Mouse (Mus musculus): ENCODE measurements around the gene Shisal1. TPM values are rescaled to one million over a fixed set of nuclear protein-coding genes. Genes with fewer than 3 reads are reported as not detected.

Gene Shisal1
- total RNA-seq, 2 experiments from 2014 or later: not detected

- no peak for ATAC-seq (replicated peaks; ENCODE audit: low FRiP score, low TSS enrichment, poor library complexity, severe bottlenecking)
These were observed 60.8 kb downstream of the Shisal1 start for GRCm38 (mm10) chr15:84385995-84386565.

DNA sequence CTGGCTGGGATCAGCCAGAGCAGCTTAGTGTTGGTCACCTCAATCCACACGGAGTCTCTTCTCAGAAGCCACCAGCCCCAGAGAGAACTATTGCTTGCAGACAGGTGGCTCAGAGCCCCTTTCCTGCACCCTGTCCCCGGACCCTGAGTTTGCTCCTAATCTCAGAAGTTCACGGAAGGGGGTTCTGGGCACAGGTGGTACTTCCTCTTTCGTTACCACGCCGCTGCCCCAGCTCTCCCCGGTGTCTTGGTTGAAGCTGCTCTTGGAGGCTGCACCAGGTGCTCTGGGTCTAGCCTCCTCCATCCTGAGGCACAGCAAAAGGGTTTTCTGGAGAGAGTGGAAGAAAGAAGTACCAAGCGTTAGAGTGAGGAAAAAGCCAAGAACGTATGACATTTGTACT lies 62.8 kb downstream of the Shisal1 start:
- no peak for ATAC-seq (replicated peaks; ENCODE audit: low FRiP score, low TSS enrichment, poor library complexity, severe bottlenecking)

DNA sequence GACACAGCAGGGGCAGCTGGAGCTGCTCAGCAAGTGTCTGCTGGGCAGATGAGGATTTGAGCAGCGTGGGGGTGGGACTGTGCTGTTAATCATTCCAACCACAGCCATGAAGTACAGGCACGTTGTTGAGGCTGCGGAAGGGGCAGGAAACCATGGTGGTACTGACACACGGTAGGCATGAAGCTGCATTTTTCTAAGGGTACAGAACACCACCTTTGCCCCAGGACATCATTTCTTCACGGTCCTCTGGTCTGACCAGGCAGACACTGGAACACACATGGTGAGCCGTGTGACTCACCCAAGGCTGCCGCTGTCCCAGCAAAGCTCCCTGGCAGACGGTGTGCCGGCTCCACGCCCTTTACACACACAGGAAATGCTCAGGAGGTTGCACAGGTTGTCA lies 66.7 kb downstream of the Shisal1 start:
- ATAC-seq (replicated peaks; ENCODE audit: low FRiP score, low TSS enrichment, poor library complexity, severe bottlenecking): peak; percentile 46; the same call in 1 of the 2 replicates

DNA sequence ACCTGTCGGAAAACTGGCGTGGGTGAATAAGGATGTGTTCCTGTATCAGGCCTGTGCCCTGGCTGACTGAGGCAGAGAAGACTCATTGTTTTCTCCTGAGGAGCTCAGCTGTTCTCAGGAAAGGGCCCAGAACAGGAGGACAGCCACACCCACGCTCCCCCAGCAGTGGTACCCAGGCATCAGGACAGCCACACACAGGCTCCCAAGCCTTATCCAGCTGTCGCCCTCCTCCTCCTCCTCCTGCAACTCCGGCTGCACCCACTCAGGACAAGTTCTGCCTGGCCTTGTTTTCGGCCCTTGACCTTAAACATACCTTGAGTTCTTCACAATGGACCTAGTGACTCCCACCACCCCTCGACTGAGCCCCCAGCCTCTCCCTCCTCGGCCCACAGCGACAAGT lies 68.2 kb downstream of the Shisal1 start:
- ATAC-seq (replicated peaks; ENCODE audit: low FRiP score, low TSS enrichment, poor library complexity, severe bottlenecking): no peak

- ATAC-seq (replicated peaks; ENCODE audit: low FRiP score, low TSS enrichment, poor library complexity, severe bottlenecking): no peak
These were observed 74.1 kb downstream of the Shisal1 start for GRCm38 (mm10) chr15:84372801-84373200.

GRCm38 (mm10) chr15:84367402-84367801 lies 79.5 kb downstream of the Shisal1 start:
- ATAC-seq (replicated peaks; ENCODE audit: low FRiP score, low TSS enrichment, poor library complexity, severe bottlenecking): no peak

- ATAC-seq (replicated peaks; ENCODE audit: low FRiP score, low TSS enrichment, poor library complexity, severe bottlenecking): no peak
These were observed 80.3 kb downstream of the Shisal1 start for GRCm38 (mm10) chr15:84366574-84366989.

DNA sequence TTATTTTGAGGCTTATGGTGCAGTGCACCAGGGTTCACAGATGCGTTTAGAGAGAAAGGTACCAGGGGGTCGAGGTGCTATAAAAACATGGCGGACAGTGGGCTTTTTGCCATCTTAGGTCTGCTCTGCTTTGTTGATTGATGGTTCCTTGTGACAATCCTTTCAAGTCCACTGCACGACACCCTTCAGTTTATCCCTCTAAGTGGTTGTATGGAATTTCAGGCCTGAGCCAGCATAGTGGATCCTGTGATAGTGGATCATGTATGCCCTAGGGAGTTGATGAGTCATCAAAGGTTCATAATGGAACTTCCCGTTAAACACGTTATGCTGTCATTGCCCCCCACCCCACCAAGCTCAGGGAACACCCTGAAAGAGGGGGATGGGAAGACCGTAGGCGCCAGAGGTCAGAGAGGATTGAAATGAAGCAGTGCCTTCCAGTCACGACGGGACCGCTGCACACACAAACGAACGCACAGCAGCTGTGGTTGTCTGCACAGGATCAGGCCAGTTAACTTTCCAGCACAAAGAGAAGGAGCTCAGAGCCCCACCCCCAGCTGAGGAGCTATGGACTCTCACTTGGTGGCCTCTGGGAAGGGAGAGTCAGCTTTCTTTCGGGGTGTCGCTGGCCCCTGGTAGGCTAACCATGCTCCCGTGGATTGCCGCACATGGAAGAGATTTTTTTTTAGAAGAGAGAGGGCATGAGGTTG lies 81.1 kb downstream of the Shisal1 start:
- ATAC-seq (replicated peaks; ENCODE audit: low FRiP score, low TSS enrichment, poor library complexity, severe bottlenecking): no peak

GRCm38 (mm10) chr15:84364746-84365145 lies 82.2 kb downstream of the Shisal1 start:
- no peak for ATAC-seq (replicated peaks; ENCODE audit: low FRiP score, low TSS enrichment, poor library complexity, severe bottlenecking)

GRCm38 (mm10) chr15:84355081-84355480 lies 91.8 kb downstream of the Shisal1 start:
- ATAC-seq (replicated peaks; ENCODE audit: low FRiP score, low TSS enrichment, poor library complexity, severe bottlenecking): no peak

DNA sequence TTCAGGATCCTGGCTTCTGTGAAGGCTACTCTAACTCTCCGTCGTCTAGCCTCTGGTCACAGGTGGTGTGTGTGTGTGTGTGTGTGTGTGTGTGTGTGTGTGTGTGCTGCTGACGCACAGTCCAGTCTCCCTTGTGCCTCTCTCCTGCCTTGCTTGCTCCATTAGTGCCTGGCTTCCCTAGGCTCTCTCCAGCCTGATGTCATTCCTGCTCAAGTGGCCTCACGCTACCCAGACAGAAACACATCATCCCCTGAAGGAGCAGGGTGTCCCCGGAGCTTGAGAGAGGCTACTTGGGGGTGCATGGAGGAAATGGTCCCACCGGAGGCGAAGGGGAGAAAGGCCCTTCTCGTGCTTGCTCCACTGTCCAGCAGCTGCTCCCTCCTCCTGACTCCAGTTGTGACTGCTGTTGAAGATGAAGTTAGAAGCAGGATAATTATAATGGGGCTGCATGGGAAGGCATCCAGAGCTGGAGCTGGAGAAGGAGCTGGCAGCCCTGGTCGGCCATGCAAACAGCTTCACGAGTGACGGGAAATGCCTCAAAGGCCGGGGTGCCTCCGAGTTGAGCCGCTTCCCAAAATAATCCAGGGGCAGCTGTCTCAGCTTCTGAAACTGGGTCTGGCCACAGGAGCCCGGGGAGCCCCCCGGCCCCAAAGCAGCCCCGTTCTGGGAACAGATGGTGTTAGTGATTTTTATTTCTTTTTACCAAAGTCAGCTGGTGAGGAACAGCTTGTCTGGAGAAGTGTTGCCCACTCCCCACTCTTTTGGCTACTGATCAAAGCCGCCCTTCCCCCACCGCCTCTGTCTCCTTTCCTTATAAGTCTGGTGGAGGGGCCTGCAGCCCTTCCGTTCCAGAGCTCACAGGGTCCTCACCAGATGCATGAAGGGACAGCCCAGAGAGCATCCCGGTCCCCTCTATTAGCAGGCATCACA lies 94.7 kb downstream of the Shisal1 start:
- no peak for ATAC-seq (replicated peaks; ENCODE audit: low FRiP score, low TSS enrichment, poor library complexity, severe bottlenecking)

- no peak for ATAC-seq (replicated peaks; ENCODE audit: low FRiP score, low TSS enrichment, poor library complexity, severe bottlenecking)
These were observed 95.6 kb downstream of the Shisal1 start for GRCm38 (mm10) chr15:84351342-84351741.

DNA sequence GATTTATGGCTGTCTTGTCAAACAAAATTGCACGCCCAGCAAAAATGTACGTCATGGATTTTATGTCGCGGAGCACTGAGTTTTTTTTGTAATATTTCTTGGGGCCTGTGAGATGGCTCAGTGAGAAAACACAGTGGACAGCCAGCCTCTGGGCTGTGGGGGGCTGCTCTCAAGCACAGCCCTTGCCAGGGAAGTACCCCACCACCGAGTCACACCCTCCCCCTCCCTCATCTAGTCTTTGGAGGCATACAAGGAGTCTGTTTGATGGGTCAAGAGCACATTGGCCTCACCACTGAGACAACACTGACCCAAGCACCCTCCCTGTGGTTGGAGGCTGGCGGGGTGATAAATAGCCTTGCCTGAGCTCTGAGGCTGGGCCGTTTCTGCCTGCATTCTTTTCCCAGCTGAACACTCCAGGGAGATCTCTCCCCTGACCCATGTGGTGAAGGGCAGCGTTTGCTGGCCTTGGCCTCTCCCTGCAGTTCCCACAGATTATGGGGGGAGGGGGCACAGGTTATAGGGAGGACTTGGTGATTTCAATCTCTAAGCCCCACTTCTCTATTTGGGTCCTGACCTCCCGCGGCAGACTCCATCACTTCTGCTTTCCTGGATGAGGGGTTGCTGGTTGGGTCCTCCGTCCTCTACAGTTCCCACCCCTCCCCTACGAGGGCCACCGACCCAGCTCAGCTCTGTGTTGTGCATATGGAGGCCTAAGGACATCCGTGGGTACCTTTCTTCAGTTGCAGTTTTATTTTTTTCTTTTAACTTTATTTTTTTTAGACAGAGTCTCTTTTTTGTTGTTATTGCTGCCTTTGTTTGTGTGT lies 96.8 kb downstream of the Shisal1 start:
- no peak for ATAC-seq (replicated peaks; ENCODE audit: low FRiP score, low TSS enrichment, poor library complexity, severe bottlenecking)

DNA sequence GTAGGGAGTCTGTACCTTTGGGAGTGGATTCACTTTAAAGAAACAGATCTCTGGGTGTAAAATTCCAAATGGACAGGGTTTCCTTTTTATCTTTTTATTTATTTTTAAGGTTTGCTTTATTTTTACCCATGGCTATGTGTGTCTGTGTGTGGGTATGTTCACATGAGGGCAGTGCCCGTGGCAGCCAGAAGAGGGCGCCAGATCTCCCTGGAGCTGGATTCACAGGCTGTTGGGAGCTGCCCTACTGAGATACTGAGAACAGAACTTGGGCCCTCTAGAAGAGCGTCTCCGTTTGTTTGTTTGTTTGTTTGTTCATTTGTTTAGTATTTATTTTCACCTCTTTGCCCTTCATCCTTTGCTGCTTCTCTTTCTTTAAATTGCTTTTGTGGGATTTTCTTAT lies 98.1 kb downstream of the Shisal1 start:
- ATAC-seq (replicated peaks; ENCODE audit: low FRiP score, low TSS enrichment, poor library complexity, severe bottlenecking): no peak

- no peak for ATAC-seq (replicated peaks; ENCODE audit: low FRiP score, low TSS enrichment, poor library complexity, severe bottlenecking)
These were observed 106.0 kb downstream of the Shisal1 start for GRCm38 (mm10) chr15:84340926-84341325.

- ATAC-seq (replicated peaks; ENCODE audit: low FRiP score, low TSS enrichment, poor library complexity, severe bottlenecking): no peak
These were observed 109.3 kb downstream of the Shisal1 start for GRCm38 (mm10) chr15:84337599-84337998.

DNA sequence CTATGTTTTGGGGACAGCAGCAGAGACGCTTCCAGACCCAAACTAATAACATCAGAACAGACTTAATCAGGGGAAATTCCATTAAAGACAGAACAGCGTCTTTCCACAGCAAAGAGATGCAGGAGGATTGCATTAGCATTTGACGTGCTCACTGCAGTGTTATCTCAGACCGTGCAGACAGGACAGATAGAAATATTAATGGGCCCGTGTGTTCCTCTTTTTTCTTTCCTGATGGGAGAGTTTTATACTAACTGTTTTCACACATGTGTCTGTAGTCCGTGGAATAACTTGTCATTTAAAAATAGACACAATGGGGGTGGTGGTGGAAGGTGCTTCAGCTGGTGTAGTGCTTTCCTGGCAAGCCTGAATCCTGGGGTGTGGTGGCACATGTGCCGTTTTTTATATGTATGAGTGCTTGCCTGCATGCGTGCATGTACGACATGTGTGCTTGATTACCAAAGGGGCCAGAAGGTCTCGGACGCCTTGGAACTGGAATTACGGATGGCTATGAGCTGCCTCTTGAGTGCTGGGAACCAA lies 110.5 kb downstream of the Shisal1 start:
- ATAC-seq (replicated peaks; ENCODE audit: low FRiP score, low TSS enrichment, poor library complexity, severe bottlenecking): 0 out of 2 replicates have a peak, but pooled peaks have one; percentile 36

DNA sequence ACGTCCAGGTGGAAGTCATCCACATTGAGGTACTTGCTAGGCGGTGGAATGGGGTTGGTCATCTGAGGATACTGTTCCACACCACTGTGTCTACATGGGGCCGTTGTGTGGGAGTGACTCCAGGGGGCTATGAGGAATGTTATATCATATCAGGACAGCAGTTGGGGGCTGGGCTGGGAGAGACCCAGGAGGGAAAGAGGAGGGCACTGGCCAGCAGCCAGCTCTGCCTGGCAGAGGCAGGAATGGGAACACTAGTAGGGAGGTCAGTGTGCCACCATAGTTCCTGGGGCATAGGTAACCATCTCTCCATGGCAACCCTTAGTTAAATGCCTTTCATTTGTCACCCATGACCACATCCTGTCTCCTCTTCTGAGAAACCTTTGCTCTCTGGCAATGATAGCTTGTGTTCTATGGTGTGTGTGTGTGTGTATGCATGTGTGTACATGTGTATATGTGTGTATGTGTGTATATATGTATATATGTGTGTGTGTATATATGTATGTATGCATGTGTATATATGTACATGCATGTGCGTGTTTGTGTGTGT lies 115.8 kb downstream of the Shisal1 start:
- no peak for ATAC-seq (replicated peaks; ENCODE audit: low FRiP score, low TSS enrichment, poor library complexity, severe bottlenecking)

- ATAC-seq (replicated peaks; ENCODE audit: low FRiP score, low TSS enrichment, poor library complexity, severe bottlenecking): no peak
These were observed 117.0 kb downstream of the Shisal1 start for GRCm38 (mm10) chr15:84329940-84330339.

Measured in megakaryocyte-erythroid progenitor cell, adult 5-6 weeks (primary cell).